8 mouse cellular contexts compared by ENCODE assay signal in genomic region chr2:164874239-164874769, GRCm38 (mm10). TPM values are rescaled to one million over a fixed set of nuclear protein-coding genes. Genes with fewer than 3 reads are reported as not detected.
DNase-seq lines count a peak whose midpoint lies in the region; ATAC-seq lines count a peak whose summit lies in the region.

No protein-coding gene starts in this region.

- H3K4me3 ChIP-seq in midbrain, embryonic 10.5 days = no peak overlapping the region
- no peak overlapping the region for H3K4me3 ChIP-seq in midbrain, embryonic 11.5 days (ENCODE audit: low read depth, low read length)
- no peak overlapping the region for H3K4me3 ChIP-seq in heart, embryonic 15.5 days
- H3K4me3 ChIP-seq in neural tube, embryonic 15.5 days (replicated peaks) = no peak overlapping the region

- peaks cover 7% of the 10 kb centered on the region for H3K36me3 ChIP-seq in midbrain, embryonic 10.5 days
- H3K36me3 ChIP-seq in midbrain, embryonic 11.5 days (ENCODE audit: control insufficient read depth, insufficient read depth, low read length) = no peaks in the 10 kb centered on the region
- H3K36me3 ChIP-seq in heart, embryonic 15.5 days = 0 out of 2 replicates have a peak, but pooled peaks cover 3% of the 10 kb centered on the region
- H3K36me3 ChIP-seq in neural tube, embryonic 15.5 days = no peaks in the 10 kb centered on the region

- no peak overlapping the region for H3K4me2 ChIP-seq in midbrain, embryonic 11.5 days
- no peak overlapping the region for H3K4me2 ChIP-seq in heart, embryonic 15.5 days
- no peak overlapping the region for H3K4me2 ChIP-seq in neural tube, embryonic 15.5 days

- WGBS in midbrain, embryonic 10.5 days = 48% methylated on average over 1 of the region's 1 CpGs
- WGBS in midbrain, embryonic 11.5 days = 38% methylated on average over 1 of the region's 1 CpGs
- 9% methylated on average over 1 of the region's 1 CpGs for WGBS in heart, embryonic 15.5 days
- WGBS in neural tube, embryonic 15.5 days = 0% methylated on average over 1 of the region's 1 CpGs

- peak overlapping the region; percentile 28; the same call in 1 of the 2 replicates for H3K27ac ChIP-seq in midbrain, embryonic 10.5 days (replicated peaks)
- no peak overlapping the region for H3K27ac ChIP-seq in midbrain, embryonic 11.5 days (ENCODE audit: low read depth, low read length)
- H3K27ac ChIP-seq in heart, embryonic 15.5 days = peak overlapping the region; percentile 87
- peak overlapping the region; percentile 65 for H3K27ac ChIP-seq in neural tube, embryonic 15.5 days (replicated peaks)

- no peak overlapping the region for H3K9ac ChIP-seq in midbrain, embryonic 11.5 days (ENCODE audit: low read length)
- peak overlapping the region; percentile 28; the same call in 1 of the 2 replicates for H3K9ac ChIP-seq in heart, embryonic 15.5 days
- no peak overlapping the region; the same call in 1 of the 2 replicates for H3K9ac ChIP-seq in neural tube, embryonic 15.5 days (replicated peaks)

- no peaks in the 10 kb centered on the region for H3K9me3 ChIP-seq in midbrain, embryonic 10.5 days (replicated peaks)
- H3K9me3 ChIP-seq in midbrain, embryonic 11.5 days (ENCODE audit: control insufficient read depth, low read length) = no peaks in the 10 kb centered on the region
- no peaks in the 10 kb centered on the region for H3K9me3 ChIP-seq in heart, embryonic 15.5 days (replicated peaks)
- no peaks in the 10 kb centered on the region for H3K9me3 ChIP-seq in neural tube, embryonic 15.5 days (replicated peaks)

- no peak for ATAC-seq in midbrain, embryonic 11.5 days (ENCODE audit: low FRiP score)
- ATAC-seq in heart, embryonic 15.5 days (replicated peaks; ENCODE audit: insufficient number of reproducible peaks, insufficient read depth, low FRiP score, low read depth) = peak; percentile 25; the same call in 1 of the 2 replicates
- ATAC-seq in neural tube, embryonic 15.5 days (ENCODE audit: low FRiP score) = no peak

- no peaks in the 10 kb centered on the region for H3K27me3 ChIP-seq in midbrain, embryonic 10.5 days (ENCODE audit: low read depth, poor library complexity, severe bottlenecking)
- H3K27me3 ChIP-seq in midbrain, embryonic 11.5 days (ENCODE audit: control insufficient read depth, insufficient read depth, low read length) = no peaks in the 10 kb centered on the region
- no peaks in the 10 kb centered on the region for H3K27me3 ChIP-seq in heart, embryonic 15.5 days
- H3K27me3 ChIP-seq in neural tube, embryonic 15.5 days (replicated peaks) = no peaks in the 10 kb centered on the region

- no peak for DNase-seq in midbrain, embryonic 10.5 days (ENCODE audit: low spot score)
- no peak for DNase-seq in midbrain, embryonic 11.5 days (ENCODE audit: low spot score, missing footprints)
- DNase-seq in kidney, postnatal 10 days = peak; percentile 49
- no peak for DNase-seq in ovary, adult 18-20 months (ENCODE audit: low spot score)
- DNase-seq in layer of hippocampus, postnatal 10 days (ENCODE audit: low spot score in 2 of 2) = no peak
- DNase-seq in layer of hippocampus, adult 9-11 months = no peak

- peaks cover 18% of the 10 kb centered on the region for H3K4me1 ChIP-seq in midbrain, embryonic 10.5 days
- H3K4me1 ChIP-seq in midbrain, embryonic 11.5 days (ENCODE audit: control insufficient read depth, insufficient read depth, low read length) = peaks cover 4% of the 10 kb centered on the region; the same call in 1 of the 2 replicates
- H3K4me1 ChIP-seq in heart, embryonic 15.5 days (replicated peaks) = peaks cover 29% of the 10 kb centered on the region
- H3K4me1 ChIP-seq in neural tube, embryonic 15.5 days = peaks cover 28% of the 10 kb centered on the region

RNA-seq across cellular contexts. Expression of gene Pcif1, which starts 4.8 kb away (rescaled TPM):
- polyA plus RNA-seq in midbrain, embryonic 10.5 days (2016; fragmentation: Nextera tagmentation; extraction: Ambion mirVana) = 73.8 and 93.8 TPM in 2 replicates
- 62.0 and 65.7 TPM in 2 replicates for polyA plus RNA-seq in midbrain, embryonic 11.5 days (2014; fragmentation: Nextera tagmentation; extraction: Ambion mirVana)
- polyA plus RNA-seq in heart, embryonic 15.5 days (2015; fragmentation: Nextera tagmentation; extraction: Ambion mirVana) = 53.4 and 56.4 TPM in 2 replicates
- 79.9 and 85.2 TPM in 2 replicates for polyA plus RNA-seq in neural tube, embryonic 15.5 days (2015; fragmentation: Nextera tagmentation; extraction: Ambion mirVana)
- 10 to 100 TPM; 45.0 to 50.9 TPM for total RNA-seq in layer of hippocampus, postnatal 10 days (2021)

RNA-seq across cellular contexts. Expression of gene Pltp, which starts 16.8 kb away (rescaled TPM):
- polyA plus RNA-seq in midbrain, embryonic 10.5 days (2016; fragmentation: Nextera tagmentation; extraction: Ambion mirVana) = 67.9 and 86.2 TPM in 2 replicates
- 91.8 and 97.3 TPM in 2 replicates for polyA plus RNA-seq in midbrain, embryonic 11.5 days (2014; fragmentation: Nextera tagmentation; extraction: Ambion mirVana)
- polyA plus RNA-seq in heart, embryonic 15.5 days (2015; fragmentation: Nextera tagmentation; extraction: Ambion mirVana) = 14.0 and 71.8 TPM in 2 replicates
- 117 and 192 TPM in 2 replicates for polyA plus RNA-seq in neural tube, embryonic 15.5 days (2015; fragmentation: Nextera tagmentation; extraction: Ambion mirVana)
- total RNA-seq in layer of hippocampus, postnatal 10 days (2021) = 10 to 100 TPM; 72.9 to 79.2 TPM

RNA-seq across cellular contexts. Expression of gene Zfp335, which starts 37.3 kb away (rescaled TPM):
- polyA plus RNA-seq in midbrain, embryonic 10.5 days (2016; fragmentation: Nextera tagmentation; extraction: Ambion mirVana) = 14.1 and 17.1 TPM in 2 replicates
- 8.2 and 8.8 TPM in 2 replicates for polyA plus RNA-seq in midbrain, embryonic 11.5 days (2014; fragmentation: Nextera tagmentation; extraction: Ambion mirVana)
- 5.9 and 10.9 TPM in 2 replicates for polyA plus RNA-seq in heart, embryonic 15.5 days (2015; fragmentation: Nextera tagmentation; extraction: Ambion mirVana)
- 13.3 and 13.8 TPM in 2 replicates for polyA plus RNA-seq in neural tube, embryonic 15.5 days (2015; fragmentation: Nextera tagmentation; extraction: Ambion mirVana)
- 10 to 100 TPM; 24.0 to 24.1 TPM for total RNA-seq in layer of hippocampus, postnatal 10 days (2021)

RNA-seq across cellular contexts. Expression of gene Neurl2, which starts 41.0 kb away (rescaled TPM):
- polyA plus RNA-seq in midbrain, embryonic 10.5 days (2016; fragmentation: Nextera tagmentation; extraction: Ambion mirVana) = 3.8 and 5.4 TPM in 2 replicates
- 3.8 and 4.5 TPM in 2 replicates for polyA plus RNA-seq in midbrain, embryonic 11.5 days (2014; fragmentation: Nextera tagmentation; extraction: Ambion mirVana)
- 43.3 and 47.1 TPM in 2 replicates for polyA plus RNA-seq in heart, embryonic 15.5 days (2015; fragmentation: Nextera tagmentation; extraction: Ambion mirVana)
- polyA plus RNA-seq in neural tube, embryonic 15.5 days (2015; fragmentation: Nextera tagmentation; extraction: Ambion mirVana) = 6.8 and 7.1 TPM in 2 replicates
- total RNA-seq in layer of hippocampus, postnatal 10 days (2021) = 1 to 10 TPM; 3.5 to 4.7 TPM

RNA-seq across cellular contexts. Expression of gene Ctsa, which starts 41.6 kb away (rescaled TPM):
- 85.7 and 98.2 TPM in 2 replicates for polyA plus RNA-seq in midbrain, embryonic 10.5 days (2016; fragmentation: Nextera tagmentation; extraction: Ambion mirVana)
- 84.8 and 89.7 TPM in 2 replicates for polyA plus RNA-seq in midbrain, embryonic 11.5 days (2014; fragmentation: Nextera tagmentation; extraction: Ambion mirVana)
- polyA plus RNA-seq in heart, embryonic 15.5 days (2015; fragmentation: Nextera tagmentation; extraction: Ambion mirVana) = 167 and 180 TPM in 2 replicates
- polyA plus RNA-seq in neural tube, embryonic 15.5 days (2015; fragmentation: Nextera tagmentation; extraction: Ambion mirVana) = 99.9 and 113 TPM in 2 replicates
- total RNA-seq in layer of hippocampus, postnatal 10 days (2021) = 10 to 100 TPM; 70.8 to 76.9 TPM
